Mouse (Mus musculus) kidney, adult 18-20 months (tissue): ENCODE results near the gene Trp53rka.
"Not testable (repeated sequence)": the region's sequence is repeated elsewhere in the genome, so short reads cannot be mapped to it uniquely, and the experiment has no call there.

Experiments used
- DNase-seq: peaks from one replicate; pipeline ENCODE4 v3.0.0; 2021

Trp53rka gene

GRCm38 (mm10) chr2:165492648-165493553, at the start of gene Trp53rka:
Gene Trp53rka, minus strand, starts transcription at chr2:165493324.
- peak; percentile 86 for DNase-seq

GRCm38 (mm10) chr2:165540975-165541374, 47.9 kb upstream of the Trp53rka start:
- no peak for DNase-seq

GRCm38 (mm10) chr2:165533789-165534188, 40.7 kb upstream of the Trp53rka start:
- no peak for DNase-seq

- DNase-seq: peak; percentile 51
Observed at GRCm38 (mm10) chr2:165529106-165529505, 36.0 kb upstream of the Trp53rka start.

GRCm38 (mm10) chr2:165525609-165526008, 32.5 kb upstream of the Trp53rka start:
- no peak for DNase-seq

- DNase-seq: no peak
Observed at GRCm38 (mm10) chr2:165515178-165515728, 22.1 kb upstream of the Trp53rka start.

- peak; percentile 67 for DNase-seq
Observed at GRCm38 (mm10) chr2:165512870-165513600, 19.9 kb upstream of the Trp53rka start.

- no peak for DNase-seq
Observed at GRCm38 (mm10) chr2:165512426-165512825, 19.3 kb upstream of the Trp53rka start.

- DNase-seq: not testable (repeated sequence)
Observed at GRCm38 (mm10) chr2:165511530-165511929, 18.4 kb upstream of the Trp53rka start.

GRCm38 (mm10) chr2:165510914-165511458, 17.9 kb upstream of the Trp53rka start:
- not testable (repeated sequence) for DNase-seq

- no peak for DNase-seq
Observed at GRCm38 (mm10) chr2:165510466-165510865, 17.3 kb upstream of the Trp53rka start.

GRCm38 (mm10) chr2:165509686-165510085, 16.6 kb upstream of the Trp53rka start:
- DNase-seq: no peak

GRCm38 (mm10) chr2:165503259-165504203, 10.4 kb upstream of the Trp53rka start, which contains the start of gene Slc2a10:
Gene Slc2a10, plus strand, starts transcription at chr2:165503787.
- DNase-seq: peak; percentile 23

- DNase-seq: no peak
Observed at GRCm38 (mm10) chr2:165498816-165499215, 5.7 kb upstream of the Trp53rka start.

GRCm38 (mm10) chr2:165497706-165498275, 4.7 kb upstream of the Trp53rka start:
- DNase-seq: no peak

GRCm38 (mm10) chr2:165496251-165496650, 3.1 kb upstream of the Trp53rka start:
- peak; percentile 53 for DNase-seq

- DNase-seq: no peak
Observed at GRCm38 (mm10) chr2:165494495-165494894, 1.4 kb upstream of the Trp53rka start.

- peak; percentile 13 for DNase-seq
Observed at GRCm38 (mm10) chr2:165493587-165494210, 575 bp upstream of the Trp53rka start.

GRCm38 (mm10) chr2:165486881-165487535, 6.1 kb downstream of the Trp53rka start:
- peak; percentile 62 for DNase-seq

- DNase-seq: no peak
Observed at GRCm38 (mm10) chr2:165486401-165486800, 6.7 kb downstream of the Trp53rka start.
